ENCODE assay signal across 13 mouse cellular contexts in the genomic region with DNA sequence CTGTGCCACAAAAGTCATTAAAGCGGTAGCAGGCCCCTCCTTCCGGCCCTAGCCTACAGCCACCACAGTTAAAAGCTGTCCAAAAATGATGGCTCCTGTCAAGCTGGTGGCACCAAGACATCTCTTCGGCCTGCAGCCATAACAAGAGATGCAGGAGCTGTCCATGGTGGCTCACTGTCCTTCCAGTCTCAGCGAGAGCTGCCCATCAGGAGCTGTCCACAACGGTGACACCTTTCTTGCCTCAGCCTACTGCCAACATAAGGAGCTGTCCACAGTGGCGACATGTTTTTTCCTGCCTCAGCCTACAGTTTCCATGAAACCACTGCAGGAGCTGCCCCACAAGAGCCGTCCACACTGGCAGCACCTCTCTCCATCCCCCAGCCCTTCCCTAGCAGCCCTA.
DNase-seq lines count a peak whose midpoint lies in the region; ATAC-seq lines count a peak whose summit lies in the region.
"Had no signal": no experiment of that assay in that cellular context is flagged by ENCODE, and none has a peak within 500 bp of the region (broad histone marks: within the 10 kb centered on the region; RNA-seq: fewer than 3 reads in every experiment).

No protein-coding gene starts in this region.

- H3K9ac ChIP-seq in embryonic facial prominence, embryonic 11.5 days (replicated peaks; ENCODE audit: low read length) = no peak overlapping the region
- H3K9ac ChIP-seq in midbrain, embryonic 11.5 days (ENCODE audit: low read length) = no peak overlapping the region
- H3K9ac ChIP-seq: forebrain, embryonic 13.5 days; liver, embryonic 14.5 days; midbrain, embryonic 13.5 days had no signal

- no peak overlapping the region for H3K4me3 ChIP-seq in embryonic facial prominence, embryonic 11.5 days (ENCODE audit: low read depth, low read length)
- no peak overlapping the region for H3K4me3 ChIP-seq in midbrain, embryonic 11.5 days (ENCODE audit: low read depth, low read length)
- H3K4me3 ChIP-seq: forebrain, embryonic 13.5 days; midbrain, embryonic 13.5 days had no signal

- ATAC-seq in embryonic facial prominence, embryonic 11.5 days (replicated peaks; ENCODE audit: insufficient number of reproducible peaks, low FRiP score, low TSS enrichment, low read depth) = no peak
- no peak for ATAC-seq in midbrain, embryonic 11.5 days (ENCODE audit: low FRiP score)
- ATAC-seq: forebrain, embryonic 13.5 days; midbrain, embryonic 13.5 days had no signal

- no peaks in the 10 kb centered on the region for H3K27me3 ChIP-seq in embryonic facial prominence, embryonic 11.5 days (ENCODE audit: control insufficient read depth, insufficient read depth, low read length)
- no peaks in the 10 kb centered on the region for H3K27me3 ChIP-seq in midbrain, embryonic 11.5 days (ENCODE audit: control insufficient read depth, insufficient read depth, low read length)
- H3K27me3 ChIP-seq: forebrain, embryonic 13.5 days; midbrain, embryonic 13.5 days had no signal

- WGBS in embryonic facial prominence, embryonic 11.5 days = 81% methylated on average over 7 of the region's 7 CpGs
- 89% methylated on average over 7 of the region's 7 CpGs for WGBS in midbrain, embryonic 11.5 days

- no peaks in the 10 kb centered on the region for H3K36me3 ChIP-seq in embryonic facial prominence, embryonic 11.5 days (replicated peaks; ENCODE audit: control insufficient read depth, insufficient read depth, low read depth, low read length)
- H3K36me3 ChIP-seq in midbrain, embryonic 11.5 days (ENCODE audit: control insufficient read depth, insufficient read depth, low read length) = no peaks in the 10 kb centered on the region
- H3K36me3 ChIP-seq: midbrain, embryonic 13.5 days had no signal

- no peak overlapping the region for H3K27ac ChIP-seq in embryonic facial prominence, embryonic 11.5 days (replicated peaks; ENCODE audit: low read depth, low read length)
- no peak overlapping the region for H3K27ac ChIP-seq in midbrain, embryonic 11.5 days (ENCODE audit: low read depth, low read length)
- H3K27ac ChIP-seq: forebrain, embryonic 13.5 days; liver, embryonic 14.5 days; midbrain, embryonic 13.5 days had no signal

- H3K4me1 ChIP-seq in embryonic facial prominence, embryonic 11.5 days (ENCODE audit: control insufficient read depth, insufficient read depth, low read length) = no peaks in the 10 kb centered on the region
- no peaks in the 10 kb centered on the region for H3K4me1 ChIP-seq in midbrain, embryonic 11.5 days (ENCODE audit: control insufficient read depth, insufficient read depth, low read length)
- H3K4me1 ChIP-seq: forebrain, embryonic 13.5 days; midbrain, embryonic 13.5 days had no signal

- H3K4me2 ChIP-seq in embryonic facial prominence, embryonic 11.5 days (ENCODE audit: low read depth, low read length) = no peak overlapping the region
- H3K4me2 ChIP-seq in midbrain, embryonic 11.5 days = no peak overlapping the region
- H3K4me2 ChIP-seq: forebrain, embryonic 13.5 days; midbrain, embryonic 13.5 days had no signal

- peak; percentile 26 to 37 for DNase-seq in adrenal gland, postnatal 36 days
- no peak for DNase-seq in adrenal gland, postnatal 25 days
- DNase-seq in lung, postnatal 14 days = peak; percentile 14
- DNase-seq in lung, adult 18-20 months = no peak
- peak; percentile 52 for DNase-seq in embryonic facial prominence, embryonic 11.5 days (ENCODE audit: low spot score)
- DNase-seq in testis, postnatal 14 days (ENCODE audit: low spot score) = peak; percentile 18
- no peak for DNase-seq in cerebellum, adult 9-10 months
- no peak for DNase-seq in midbrain, embryonic 11.5 days (ENCODE audit: low spot score, missing footprints)
- DNase-seq: kidney, adult 8-10 months; right cerebral cortex, postnatal 25 days had no signal

- no peaks in the 10 kb centered on the region for H3K9me3 ChIP-seq in embryonic facial prominence, embryonic 11.5 days (replicated peaks; ENCODE audit: control insufficient read depth, low read length)
- H3K9me3 ChIP-seq in midbrain, embryonic 11.5 days (ENCODE audit: control insufficient read depth, low read length) = no peaks in the 10 kb centered on the region

Comparison
In these comparisons a context has a peak if more than half of its experiments do, and no peak if none do; other contexts are left out.
1. DNase-seq: peak in adrenal gland, postnatal 36 days (2 of 2), lung, postnatal 14 days (single experiment), embryonic facial prominence, embryonic 11.5 days (single experiment) and testis, postnatal 14 days (single experiment); none in adrenal gland, postnatal 25 days (single experiment), lung, adult 18-20 months (0 of 2), cerebellum, adult 9-10 months (single experiment) and midbrain, embryonic 11.5 days (single experiment).